Mouse (Mus musculus): ENCODE data around the gene Arfgap3.
A peak's percentile ranks its signal among the peaks of the same experiment; 100 is the strongest.

Gene Arfgap3

DNA sequence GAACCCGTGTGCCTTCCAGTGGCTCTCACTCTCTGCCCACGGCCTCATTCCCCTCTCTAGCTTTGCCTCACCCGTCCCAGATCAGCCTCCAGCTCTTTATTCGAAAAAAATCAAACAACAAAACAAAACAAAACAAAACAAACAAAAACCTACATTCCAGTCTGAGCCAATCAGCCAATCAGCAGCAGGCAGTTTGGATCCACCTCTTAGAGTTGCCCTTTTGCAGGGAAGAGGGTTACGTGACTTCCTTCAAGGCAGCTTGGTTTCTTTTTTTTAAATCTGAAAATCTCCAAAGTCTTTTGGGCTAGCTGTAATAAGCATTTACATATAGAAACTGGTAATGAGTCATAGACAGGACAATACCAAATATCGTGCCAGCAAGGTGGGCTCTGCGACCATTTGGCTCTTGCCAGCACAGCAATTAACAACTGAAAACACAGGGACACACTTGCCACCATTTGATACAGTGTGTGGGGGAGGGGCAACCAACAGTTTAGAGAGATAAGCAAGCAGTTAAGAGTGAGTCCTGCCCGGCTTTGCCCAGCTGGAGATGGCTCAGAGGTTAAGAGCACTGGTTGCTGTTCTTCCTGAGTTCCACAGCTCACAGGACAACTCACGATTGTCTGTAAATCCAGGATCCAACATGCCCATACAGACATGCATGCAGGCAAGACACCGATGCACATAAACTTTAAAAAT lies 95.5 kb downstream of the Arfgap3 start:
- DNase-seq (ENCODE audit: extremely low spot score, low spot score) = no peak

DNA sequence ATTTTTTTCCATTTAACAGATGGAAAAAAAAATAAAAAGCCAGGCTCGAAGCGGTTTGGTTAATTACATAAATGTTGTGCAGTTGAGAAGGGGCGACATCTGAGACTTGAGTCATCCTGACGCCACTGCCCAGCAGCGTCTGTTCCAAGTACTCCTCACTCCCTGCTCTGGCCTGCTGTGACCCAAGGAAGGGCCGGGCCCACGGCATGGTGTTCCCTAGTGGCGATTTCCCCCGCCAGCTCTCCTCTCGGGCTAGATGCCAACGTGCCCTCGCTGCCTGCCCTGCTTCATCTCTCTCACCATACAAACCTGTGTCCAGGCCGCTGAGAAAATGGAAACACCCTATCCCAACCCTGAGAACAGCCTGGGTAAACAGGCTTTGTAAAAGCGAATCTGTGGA lies 98.0 kb downstream of the Arfgap3 start:
- no peak for DNase-seq (ENCODE audit: extremely low spot score, low spot score)

DNA sequence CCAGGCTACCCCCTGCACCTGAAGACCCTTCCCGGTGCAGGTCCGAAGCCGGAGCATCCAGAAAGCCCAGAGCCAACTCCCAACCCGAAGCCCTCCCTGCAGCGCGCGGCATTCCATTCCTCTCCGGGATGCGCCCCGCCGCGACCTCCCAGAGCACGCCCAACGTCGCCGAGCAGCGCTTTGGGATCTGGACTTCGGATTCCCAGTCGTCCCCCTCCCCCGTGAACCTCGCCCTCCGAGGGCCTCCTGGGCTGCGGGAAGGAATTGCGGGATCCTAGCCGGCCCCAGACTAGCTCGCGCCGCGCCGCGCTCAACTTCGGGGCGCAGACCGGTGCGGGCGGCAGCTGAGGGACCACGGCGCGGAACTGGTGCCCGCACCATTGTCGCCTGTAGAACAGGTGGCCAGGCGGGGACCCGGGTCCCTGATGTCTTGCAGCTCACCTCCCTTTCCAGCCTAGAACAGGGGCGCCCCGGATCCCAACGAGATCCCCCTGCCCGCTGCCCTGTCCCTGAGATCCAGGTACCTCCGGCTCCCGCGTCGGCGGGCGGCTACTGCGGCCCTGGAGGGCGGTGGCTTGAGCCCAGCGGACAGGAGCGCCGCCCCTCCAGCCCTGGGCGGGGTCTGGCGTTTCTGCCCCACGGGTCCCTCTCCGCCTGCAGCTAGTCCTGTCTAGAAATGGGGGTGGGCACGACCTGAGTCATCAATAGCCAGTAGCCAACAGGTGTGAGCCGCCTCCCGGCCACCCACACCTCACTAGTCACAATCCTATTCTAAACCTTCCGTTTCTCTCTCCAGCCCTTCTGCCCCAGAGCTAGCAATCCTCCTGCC lies 98.7 kb downstream of the Arfgap3 start, which contains the start of gene A4galt:
Gene A4galt (minus strand): TSS at position 599 of the 829 bp plus-strand sequence.
- DNase-seq (ENCODE audit: extremely low spot score, low spot score) = peak; percentile 65

DNA sequence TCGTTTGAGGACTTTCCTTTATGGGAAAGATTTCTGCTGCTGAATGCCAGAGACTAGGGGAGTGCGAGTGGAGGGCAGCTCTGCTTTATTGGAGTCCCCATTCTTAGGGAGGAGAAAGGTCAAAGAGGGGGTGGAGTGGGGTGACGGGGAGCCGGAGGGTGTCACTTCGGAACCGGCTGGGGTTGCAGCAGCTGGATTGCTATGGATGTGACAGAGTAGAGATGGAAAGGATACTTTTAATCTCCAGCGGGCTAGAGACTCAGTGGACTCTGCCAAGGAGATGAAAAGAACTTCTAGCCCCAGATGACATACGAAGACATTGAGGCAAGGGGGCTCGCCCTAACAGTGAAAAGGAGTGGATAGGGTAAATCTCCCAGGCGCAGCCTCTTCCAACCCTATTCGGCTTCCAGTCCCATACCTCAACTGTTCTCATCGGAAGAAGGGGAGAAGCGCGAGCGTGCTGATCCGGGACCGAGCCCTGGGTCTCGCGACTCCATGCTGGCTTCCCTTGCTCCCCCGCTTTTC lies 99.3 kb downstream of the Arfgap3 start:
- DNase-seq (ENCODE audit: extremely low spot score, low spot score) = peak; percentile 18

All from neural tube, embryonic 10.5 days (tissue).